Mouse (Mus musculus) forebrain, embryonic 14.5 days (tissue): ENCODE measurements at regions not wholly inside any gene's neighbourhood (a gene's known extent, or its start where the extent isn't known, plus 50 kb on each side); places are given as distances from the start of the nearest gene placed in this dataset.
A peak's percentile ranks its signal among the peaks of the same experiment; 100 is the strongest.

Source experiments
- ATAC-seq: fragments of 200-750 bp; cut with Nextera tagmentation; 2 replicates; pipeline ENCODE4 v1.8.0; 2017; ENCODE audit warnings: mild to moderate bottlenecking, moderate library complexity
- DNase-seq: peaks from one replicate; pipeline ENCODE4 v3.0.0-alpha.2; 2015; ENCODE audit warnings: low spot score
- H3K27ac ChIP-seq: fragments of 300-500 bp; sonication (generic); 2 replicates; pipeline ENCODE4 v1.5.1; 2014; ENCODE audit warnings: low read depth, mild to moderate bottlenecking, control low read depth, low read length, moderate library complexity
- H3K27me3 ChIP-seq: fragments of 300-500 bp; sonication (generic); replicated peaks from 2 replicates; pipeline ENCODE4 v1.6.1; 2014; ENCODE audit warnings: low read length, control low read depth, mixed read lengths; ENCODE audit not compliant: control insufficient read depth, insufficient read depth
- H3K36me3 ChIP-seq: fragments of 300-500 bp; sonication (generic); 2 replicates; pipeline ENCODE4 v1.6.1; 2014; ENCODE audit warnings: low read length, control low read depth; ENCODE audit not compliant: control insufficient read depth, insufficient read depth
- H3K4me1 ChIP-seq: fragments of 300-500 bp; sonication (generic); 2 replicates; pipeline ENCODE4 v1.6.1; 2014; ENCODE audit warnings: antibody characterized with exemption, low read length, control low read depth; ENCODE audit not compliant: control insufficient read depth, insufficient read depth
- H3K4me2 ChIP-seq: fragments of 300-500 bp; sonication (generic); 2 replicates; pipeline ENCODE4 v1.6.1; 2014; ENCODE audit warnings: mild to moderate bottlenecking, control low read depth, low read length
- H3K4me3 ChIP-seq: fragments of 300-500 bp; sonication (generic); 2 replicates; pipeline ENCODE4 v1.5.1; 2014; ENCODE audit warnings: low read depth, low read length, control low read depth
- H3K9ac ChIP-seq: fragments of 300-500 bp; sonication (generic); 2 replicates; pipeline ENCODE4 v1.6.1; 2014; ENCODE audit warnings: mild to moderate bottlenecking, low read length, control low read depth, moderate library complexity
- H3K9me3 ChIP-seq: fragments of 300-500 bp; sonication (generic); replicated peaks from 2 replicates; pipeline ENCODE4 v1.6.1; 2016; ENCODE audit warnings: low read length, control low read depth, mixed read lengths; ENCODE audit not compliant: control insufficient read depth
- WGBS: fragments of 180-500 bp; shearing (Covaris S2); extraction: QIAGEN DNeasy Blood & Tissue Kit; methylation state at CpG from one replicate; pipeline ENCODE4 v1.1.7; 2014; 5-methylcytosine and 5-hydroxymethylcytosine counted together

GRCm38 (mm10) chr10:51911066-51911691 is 111.1 kb upstream of the Vgll2 start:
- H3K36me3 ChIP-seq = no peaks in the 10 kb centered on the region
- WGBS = 15% methylated on average over 10 of the region's 10 CpGs
- DNase-seq (peak; percentile 27), ATAC-seq (peak; percentile 34; the same call in 1 of the 2 replicates)
- no peaks in the 10 kb centered on the region for H3K9me3 ChIP-seq
- H3K4me3 ChIP-seq = no peak overlapping the region
- no peak overlapping the region for H3K9ac ChIP-seq
- no peaks in the 10 kb centered on the region for H3K27me3 ChIP-seq
- H3K4me1 ChIP-seq = no peaks in the 10 kb centered on the region
- H3K27ac ChIP-seq = no peak overlapping the region
- H3K4me2 ChIP-seq = no peak overlapping the region

- no peak overlapping the region for H3K27ac ChIP-seq
- DNase-seq = no peak
- H3K36me3 ChIP-seq = no peaks in the 10 kb centered on the region
- no peaks in the 10 kb centered on the region for H3K27me3 ChIP-seq
- no peak for ATAC-seq
- WGBS = 45% methylated on average over 1 of the region's 1 CpGs
- H3K4me1 ChIP-seq = no peaks in the 10 kb centered on the region
- no peaks in the 10 kb centered on the region for H3K9me3 ChIP-seq
- no peak overlapping the region for H3K4me2 ChIP-seq
- H3K4me3 ChIP-seq = no peak overlapping the region
- H3K9ac ChIP-seq = no peak overlapping the region
Observed at GRCm38 (mm10) chr10:51912096-51912495, 110.2 kb upstream of the Vgll2 start.

DNA sequence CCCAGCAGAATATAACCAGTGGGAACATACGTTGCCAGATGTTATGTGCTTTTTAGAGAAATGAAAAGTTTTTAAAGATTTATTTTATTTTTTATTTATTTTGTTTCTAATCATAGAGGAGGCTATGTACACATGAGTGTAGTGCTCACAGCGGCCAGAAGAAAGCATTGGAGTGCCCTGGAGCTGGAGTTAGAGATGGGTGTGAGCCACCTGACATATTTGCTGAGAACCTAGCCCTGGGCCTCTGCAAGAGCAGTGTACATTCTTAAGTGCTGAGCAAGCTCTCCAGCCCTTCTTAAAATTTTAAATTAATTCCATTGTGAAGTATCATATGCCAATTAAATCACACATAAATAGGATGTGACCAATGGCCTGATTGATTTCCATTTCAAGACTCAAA is 95.7 kb upstream of the Vgll2 start:
- 77% methylated on average over 2 of the region's 2 CpGs for WGBS
- no peak overlapping the region for H3K4me3 ChIP-seq
- ATAC-seq = no peak
- no peaks in the 10 kb centered on the region for H3K27me3 ChIP-seq
- no peaks in the 10 kb centered on the region for H3K36me3 ChIP-seq
- no peak overlapping the region for H3K9ac ChIP-seq
- no peak for DNase-seq
- H3K27ac ChIP-seq = no peak overlapping the region
- no peak overlapping the region for H3K4me2 ChIP-seq
- no peaks in the 10 kb centered on the region for H3K9me3 ChIP-seq
- H3K4me1 ChIP-seq = no peaks in the 10 kb centered on the region

DNA sequence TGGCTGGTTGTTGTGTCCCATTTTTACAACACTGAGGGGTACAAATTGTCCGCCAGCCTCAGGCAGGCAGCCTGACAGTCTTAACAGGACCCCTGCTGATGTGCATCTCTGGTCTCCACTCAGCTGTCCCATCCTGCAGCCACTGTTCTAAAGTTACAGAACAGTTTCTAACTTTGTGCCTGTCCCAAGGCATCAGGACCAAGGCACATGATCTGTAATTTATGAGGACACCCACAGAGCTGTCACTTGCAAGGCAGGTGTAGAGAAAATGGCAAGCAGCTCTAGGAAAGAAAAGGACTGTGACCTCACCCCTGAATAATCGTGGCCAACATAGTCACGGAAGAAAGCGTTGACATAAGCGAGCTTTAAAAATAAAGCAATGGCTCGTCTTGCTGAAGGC is 93.0 kb upstream of the Vgll2 start:
- Histone ChIP-seq H3K4me2 (no peak overlapping the region), H3K4me3 (no peak overlapping the region), H3K27me3 (no peaks in the 10 kb centered on the region), H3K36me3 (no peaks in the 10 kb centered on the region), H3K9me3 (no peaks in the 10 kb centered on the region), H3K9ac (no peak overlapping the region), H3K27ac (no peak overlapping the region), H3K4me1 (no peaks in the 10 kb centered on the region)
- ATAC-seq (no peak), DNase-seq (no peak)
- WGBS = 87% methylated on average over 6 of the region's 6 CpGs

DNA sequence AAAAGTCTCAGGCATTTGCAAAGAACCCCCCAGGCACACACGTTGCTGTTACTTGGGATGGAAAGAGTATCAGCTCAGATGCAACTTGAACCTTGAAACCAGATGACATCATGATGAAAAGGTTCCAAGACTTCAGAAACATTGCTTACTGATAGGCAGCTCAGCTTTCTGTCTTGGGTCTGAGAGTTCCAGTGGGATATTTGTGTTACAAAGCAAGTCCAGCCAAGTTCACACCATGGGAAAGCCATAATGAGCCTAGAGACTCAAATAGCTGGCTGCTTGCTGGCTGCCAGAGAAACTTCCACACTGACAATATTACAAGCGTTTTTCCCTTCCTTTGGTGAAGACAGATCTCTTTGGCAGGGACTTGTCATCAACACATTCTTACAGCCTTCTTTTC is 92.0 kb upstream of the Vgll2 start:
- peak; percentile 27 for DNase-seq
- 53% methylated on average over 2 of the region's 2 CpGs for WGBS
- no peak for ATAC-seq

GRCm38 (mm10) chr10:51930696-51931095 is 91.6 kb upstream of the Vgll2 start:
- no peaks in the 10 kb centered on the region for H3K4me1 ChIP-seq
- H3K9ac ChIP-seq = no peak overlapping the region
- ATAC-seq = no peak
- peak; percentile 17 for DNase-seq
- no peaks in the 10 kb centered on the region for H3K36me3 ChIP-seq
- no peak overlapping the region for H3K4me3 ChIP-seq
- no peak overlapping the region for H3K4me2 ChIP-seq
- no peak overlapping the region for H3K27ac ChIP-seq
- H3K27me3 ChIP-seq = no peaks in the 10 kb centered on the region
- no peaks in the 10 kb centered on the region for H3K9me3 ChIP-seq
- 59% methylated on average over 1 of the region's 1 CpGs for WGBS

More for the DNA sequence above, 92.0 kb upstream of the Vgll2 start:
- H3K4me2 ChIP-seq = no peak overlapping the region
- no peak overlapping the region for H3K9ac ChIP-seq
- no peaks in the 10 kb centered on the region for H3K9me3 ChIP-seq
- H3K27me3 ChIP-seq = no peaks in the 10 kb centered on the region
- H3K4me1 ChIP-seq = no peaks in the 10 kb centered on the region
- H3K4me3 ChIP-seq = no peak overlapping the region
- no peaks in the 10 kb centered on the region for H3K36me3 ChIP-seq
- no peak overlapping the region for H3K27ac ChIP-seq

GRCm38 (mm10) chr10:51935482-51935881 is 86.8 kb upstream of the Vgll2 start:
- WGBS = 80% methylated on average over 3 of the region's 3 CpGs
- Histone ChIP-seq H3K27ac (no peak overlapping the region), H3K4me3 (no peak overlapping the region), H3K4me1 (no peaks in the 10 kb centered on the region), H3K9ac (no peak overlapping the region), H3K36me3 (no peaks in the 10 kb centered on the region), H3K9me3 (no peaks in the 10 kb centered on the region), H3K4me2 (no peak overlapping the region), H3K27me3 (no peaks in the 10 kb centered on the region)
- ATAC-seq (no peak), DNase-seq (no peak)

GRCm38 (mm10) chr10:51941192-51941591 is 81.1 kb upstream of the Vgll2 start:
- 79% methylated on average over 2 of the region's 2 CpGs for WGBS
- Histone ChIP-seq H3K27me3 (no peaks in the 10 kb centered on the region), H3K36me3 (no peaks in the 10 kb centered on the region), H3K27ac (no peak overlapping the region), H3K9ac (no peak overlapping the region), H3K4me3 (no peak overlapping the region), H3K4me2 (no peak overlapping the region), H3K4me1 (no peaks in the 10 kb centered on the region), H3K9me3 (no peaks in the 10 kb centered on the region)
- ATAC-seq (no peak), DNase-seq (no peak)

DNA sequence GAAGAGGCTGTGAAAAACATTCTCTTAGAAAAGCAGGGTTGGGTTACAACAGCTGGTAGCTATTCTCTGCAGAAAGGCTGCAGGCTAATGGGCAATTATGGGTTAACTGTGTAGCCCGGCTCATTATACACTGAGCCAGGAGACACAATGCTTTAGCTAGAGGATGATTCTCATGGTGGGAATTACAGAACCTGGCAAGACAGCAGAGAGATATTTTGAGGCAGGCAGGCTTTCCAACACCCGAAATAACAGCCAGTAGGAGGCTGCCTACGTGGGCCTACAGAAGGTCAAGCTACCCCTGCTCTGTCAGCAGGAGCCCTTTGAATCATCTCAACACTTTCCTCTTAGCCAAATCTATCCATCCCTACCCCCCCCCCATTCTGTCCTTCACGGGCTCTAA is 76.6 kb upstream of the Vgll2 start:
- 36% methylated on average over 4 of the region's 4 CpGs for WGBS
- peak; percentile 73; the same call in 1 of the 2 replicates for ATAC-seq
- peak; percentile 37 for DNase-seq

More for the DNA sequence above, 76.6 kb upstream of the Vgll2 start:
- no peaks in the 10 kb centered on the region for H3K4me1 ChIP-seq
- H3K27ac ChIP-seq = no peak overlapping the region
- no peak overlapping the region for H3K4me2 ChIP-seq
- H3K9ac ChIP-seq = no peak overlapping the region
- no peak overlapping the region for H3K4me3 ChIP-seq
- no peaks in the 10 kb centered on the region for H3K36me3 ChIP-seq
- no peaks in the 10 kb centered on the region for H3K27me3 ChIP-seq
- no peaks in the 10 kb centered on the region for H3K9me3 ChIP-seq
